Mouse (Mus musculus) ES-Bruce4 (cell line): Measurements from ENCODE around the gene Wnt7a. TPM values are rescaled to one million over a fixed set of nuclear protein-coding genes. Genes with fewer than 3 reads are reported as not detected.

Experiments
- H3K27ac ChIP-seq: 2 replicates; pipeline ENCODE4 v1.5.1; 2012; ENCODE audit warnings: low read length, inconsistent platforms; ENCODE audit not compliant: insufficient read depth
- H3K27me3 ChIP-seq: 2 replicates; pipeline ENCODE4 v1.6.1; 2012; ENCODE audit warnings: mild to moderate bottlenecking, low read length, inconsistent platforms; ENCODE audit not compliant: control insufficient read depth, poor library complexity, insufficient read depth, severe bottlenecking
- H3K36me3 ChIP-seq: 2 replicates; pipeline ENCODE4 v1.6.1; 2012; ENCODE audit warnings: inconsistent platforms, mild to moderate bottlenecking, low read length, moderate library complexity; ENCODE audit not compliant: control insufficient read depth, poor library complexity, insufficient read depth, severe bottlenecking
- H3K4me1 ChIP-seq: one replicate; pipeline ENCODE4 v1.8.1; 2011; ENCODE audit warnings: low read length; ENCODE audit not compliant: control insufficient read depth, insufficient read depth
- H3K4me3 ChIP-seq: 2 replicates; pipeline ENCODE4 v1.5.1; 2011; ENCODE audit warnings: low read depth, mild to moderate bottlenecking, low read length
- H3K9ac ChIP-seq: 2 replicates; pipeline ENCODE4 v1.6.1; 2012; ENCODE audit warnings: low read depth, mild to moderate bottlenecking, inconsistent platforms; ENCODE audit not compliant: poor library complexity, severe bottlenecking
- H3K9me3 ChIP-seq: replicated peaks from 2 replicates; pipeline ENCODE4 v1.6.1; 2012; ENCODE audit warnings: mild to moderate bottlenecking, low read length, inconsistent platforms; ENCODE audit not compliant: control insufficient read depth, poor library complexity, insufficient read depth, severe bottlenecking
- CTCF ChIP-seq: IDR thresholded peaks from one replicate; pipeline ENCODE4 v1.8.1; 2011; ENCODE audit warnings: low read depth, low read length
- EP300 ChIP-seq: IDR thresholded peaks from 2 replicates; pipeline ENCODE4 v1.6.1; 2011; ENCODE audit warnings: low read depth, low read length; ENCODE audit not compliant: insufficient read depth
- POLR2A ChIP-seq: IDR thresholded peaks from one replicate; pipeline ENCODE4 v1.8.1; 2011; ENCODE audit warnings: low read length; ENCODE audit not compliant: insufficient read depth
- polyA plus RNA-seq: library from polyadenylated mRNA; stranded (reverse); fragments of >200 nt; gene quantifications from 2 replicates; pipeline ENCODE4 v1.2.4, GENCODE M21; 2011; ENCODE audit warnings: low read depth; ENCODE audit not compliant: missing spikeins, insufficient read depth, insufficient read length

Gene Wnt7a
- polyA plus RNA-seq, 1 experiment, result 5.3 TPM

DNA sequence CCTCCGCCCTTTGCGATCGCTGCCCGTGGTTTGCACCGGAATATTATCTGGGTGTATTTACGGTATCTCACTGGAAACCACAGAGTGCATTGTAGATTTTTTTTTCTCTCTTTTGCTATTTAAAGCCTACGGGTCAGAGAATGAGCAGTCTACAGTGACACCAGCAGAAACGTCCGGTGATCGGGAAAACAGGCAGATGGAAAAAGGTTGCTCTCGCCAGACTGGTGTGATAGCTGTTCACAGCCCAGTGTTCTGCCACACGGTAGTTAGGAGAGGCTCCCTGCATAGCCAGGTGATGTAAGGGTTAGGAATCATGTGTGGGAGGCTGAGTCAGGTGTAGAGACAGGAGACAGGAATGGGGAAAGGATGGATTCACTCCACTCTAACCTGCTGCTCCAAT is 10.6 kb downstream of the Wnt7a start:
- no peaks in the 10 kb centered on the region for H3K9me3 ChIP-seq
- H3K9ac ChIP-seq, result no peak overlapping the region
- no peaks in the 10 kb centered on the region for H3K36me3 ChIP-seq
- no peak overlapping the region for H3K27ac ChIP-seq
- H3K27me3 ChIP-seq, result no peaks in the 10 kb centered on the region
- no peaks in the 10 kb centered on the region for H3K4me1 ChIP-seq
- TF ChIP-seq POLR2A, result no peak
- TF ChIP-seq CTCF, result no peak
- no peak for TF ChIP-seq EP300
- H3K4me3 ChIP-seq, result no peak overlapping the region

DNA sequence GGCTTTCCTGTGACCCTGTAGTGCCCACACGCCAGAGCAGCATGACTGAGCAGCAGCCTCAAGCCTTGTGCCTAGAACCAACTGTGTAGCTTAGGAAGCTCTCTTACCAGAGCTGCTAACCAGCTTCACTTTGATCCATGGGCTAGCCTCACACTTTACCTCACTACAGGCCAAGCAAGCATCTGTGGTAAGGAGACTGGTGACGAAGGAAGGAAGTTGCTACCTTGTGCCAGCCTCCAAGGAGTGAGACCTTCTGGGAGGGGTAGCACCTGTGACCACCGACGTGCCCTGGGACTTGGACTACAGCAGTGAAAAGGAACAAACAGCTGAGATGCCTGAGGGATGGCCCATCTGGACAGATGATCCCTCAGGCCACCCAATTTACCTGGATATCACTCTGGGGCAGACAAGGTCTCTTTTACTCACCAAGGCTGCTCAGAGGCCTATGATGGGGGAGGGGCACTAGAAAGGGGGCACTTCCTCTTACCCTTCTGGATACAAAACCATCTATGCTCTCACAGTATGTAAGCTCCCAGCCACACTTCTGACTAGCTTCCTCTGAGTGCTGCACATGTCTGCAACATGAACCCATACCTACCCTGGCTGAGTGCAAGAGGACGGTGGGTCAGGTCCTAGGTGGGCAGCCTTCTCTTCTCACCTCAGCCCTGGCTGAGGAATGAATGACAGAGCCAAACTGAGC is 18.5 kb downstream of the Wnt7a start:
- H3K9ac ChIP-seq, result no peak overlapping the region
- no peak overlapping the region for H3K27ac ChIP-seq
- TF ChIP-seq POLR2A (no peak), EP300 (no peak), CTCF (no peak)
- no peaks in the 10 kb centered on the region for H3K9me3 ChIP-seq
- no peaks in the 10 kb centered on the region for H3K27me3 ChIP-seq
- no peaks in the 10 kb centered on the region for H3K4me1 ChIP-seq
- no peaks in the 10 kb centered on the region for H3K36me3 ChIP-seq
- H3K4me3 ChIP-seq, result no peak overlapping the region

DNA sequence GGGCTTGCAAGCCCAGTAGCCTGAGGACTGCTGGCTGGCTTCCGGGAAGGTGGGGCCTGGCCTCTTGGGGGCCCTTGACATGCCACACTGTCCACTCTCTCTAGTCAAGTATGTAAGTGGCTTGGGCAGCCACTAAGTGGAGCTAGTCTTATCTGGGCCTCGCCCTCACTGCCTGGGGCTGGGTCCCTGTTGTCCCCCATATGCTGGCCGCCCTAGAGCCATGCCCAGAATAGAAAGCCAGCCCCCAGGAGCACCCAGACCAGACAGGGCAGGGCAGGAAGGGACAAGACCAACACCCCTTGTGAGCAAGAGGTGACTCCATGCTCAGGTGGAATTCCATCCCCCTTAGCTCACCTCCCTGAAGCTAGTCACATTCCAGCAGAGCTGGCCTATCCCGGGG is 22.0 kb downstream of the Wnt7a start:
- H3K4me3 ChIP-seq, result no peak overlapping the region
- H3K27ac ChIP-seq, result no peak overlapping the region
- no peaks in the 10 kb centered on the region for H3K4me1 ChIP-seq
- H3K27me3 ChIP-seq, result no peaks in the 10 kb centered on the region
- TF ChIP-seq EP300 (no peak), POLR2A (no peak), CTCF (no peak)
- no peak overlapping the region for H3K9ac ChIP-seq
- no peaks in the 10 kb centered on the region for H3K9me3 ChIP-seq
- H3K36me3 ChIP-seq, result no peaks in the 10 kb centered on the region

DNA sequence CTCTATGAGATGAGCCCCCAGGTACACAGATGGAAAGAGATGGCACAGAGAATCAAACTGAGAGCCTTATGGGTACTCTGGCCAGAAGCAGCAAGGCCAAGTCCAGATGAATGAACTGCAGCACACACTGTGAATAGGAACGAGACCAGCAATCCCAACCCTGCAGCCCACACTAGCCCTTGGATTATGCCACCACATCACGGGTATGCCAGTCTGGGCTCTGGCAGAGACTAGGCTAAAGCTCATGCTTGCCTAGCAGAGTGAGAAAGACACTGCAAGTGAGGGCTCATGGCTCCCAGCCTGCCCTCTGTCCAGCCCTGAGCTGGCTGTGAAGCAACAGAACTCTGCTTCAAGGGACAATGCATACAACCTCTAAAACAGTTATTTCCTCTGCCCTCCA is 26.7 kb downstream of the Wnt7a start:
- Histone ChIP-seq H3K27ac (no peak overlapping the region), H3K36me3 (no peaks in the 10 kb centered on the region), H3K9me3 (no peaks in the 10 kb centered on the region), H3K27me3 (no peaks in the 10 kb centered on the region), H3K4me3 (no peak overlapping the region), H3K4me1 (no peaks in the 10 kb centered on the region), H3K9ac (no peak overlapping the region)
- TF ChIP-seq EP300 (no peak), POLR2A (no peak), CTCF (no peak)

DNA sequence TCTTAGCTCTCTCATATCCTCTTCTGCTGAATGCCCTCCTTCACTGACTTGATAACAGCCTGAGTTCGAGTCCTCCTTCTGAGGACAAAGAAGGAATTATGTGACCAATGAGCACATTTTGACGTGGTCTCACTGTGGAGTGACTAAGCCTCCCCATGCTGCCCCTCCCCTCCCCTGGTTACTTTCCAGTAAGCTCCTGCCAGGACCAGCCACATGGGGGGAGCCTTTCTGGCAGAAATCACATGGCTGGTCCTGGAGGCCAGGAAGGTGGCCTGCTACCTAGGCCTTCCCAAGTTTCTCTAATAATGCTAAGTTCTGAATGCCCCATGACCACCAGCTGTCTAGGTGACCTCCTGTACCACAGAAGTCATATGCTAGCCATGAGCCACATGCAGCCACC is 27.3 kb downstream of the Wnt7a start:
- no peaks in the 10 kb centered on the region for H3K4me1 ChIP-seq
- H3K27me3 ChIP-seq, result no peaks in the 10 kb centered on the region
- H3K9ac ChIP-seq, result no peak overlapping the region
- H3K4me3 ChIP-seq, result no peak overlapping the region
- no peaks in the 10 kb centered on the region for H3K36me3 ChIP-seq
- TF ChIP-seq CTCF, result no peak
- no peak for TF ChIP-seq EP300
- no peak for TF ChIP-seq POLR2A
- no peaks in the 10 kb centered on the region for H3K9me3 ChIP-seq
- H3K27ac ChIP-seq, result no peak overlapping the region

DNA sequence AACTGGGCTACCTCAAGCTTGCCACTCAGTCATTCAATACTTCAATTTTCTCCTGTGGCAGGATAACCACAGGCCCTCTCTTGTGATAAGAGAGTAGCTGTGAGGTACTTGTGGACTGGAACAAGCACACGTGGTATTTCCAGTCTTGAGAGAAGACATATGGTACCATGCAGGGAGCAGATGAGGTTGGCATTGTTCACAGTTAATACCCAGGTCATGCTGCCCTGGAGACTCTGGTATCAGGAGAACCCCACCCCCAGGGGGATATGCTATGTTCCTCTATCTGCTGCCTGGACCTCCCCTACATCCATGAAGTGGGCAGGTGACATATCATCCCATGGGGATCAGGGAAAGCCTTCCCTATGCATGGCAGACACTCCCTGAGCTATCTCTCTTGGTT is 27.9 kb downstream of the Wnt7a start:
- Histone ChIP-seq H3K9ac (no peak overlapping the region), H3K9me3 (no peaks in the 10 kb centered on the region), H3K27me3 (no peaks in the 10 kb centered on the region), H3K4me1 (no peaks in the 10 kb centered on the region), H3K4me3 (no peak overlapping the region), H3K36me3 (no peaks in the 10 kb centered on the region), H3K27ac (no peak overlapping the region)
- no peak for TF ChIP-seq POLR2A
- TF ChIP-seq CTCF, result no peak
- no peak for TF ChIP-seq EP300

DNA sequence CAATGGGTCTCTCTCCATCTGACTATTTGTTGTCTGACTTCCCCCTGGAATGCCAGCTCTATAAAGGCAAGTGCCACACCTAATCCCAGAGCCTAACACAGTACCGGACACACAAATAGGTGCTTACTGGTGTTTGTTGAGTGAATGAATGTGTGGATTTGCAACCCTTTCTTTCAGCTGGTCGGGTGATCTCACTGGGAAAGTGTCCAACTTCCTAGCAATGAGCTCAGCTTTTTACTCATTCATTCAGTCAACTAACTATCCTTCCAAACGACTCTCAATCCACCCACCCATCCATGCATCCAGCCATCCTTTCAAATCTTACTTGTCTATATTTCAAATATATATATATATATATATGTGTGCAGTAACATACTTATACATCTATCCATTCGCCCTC is 31.3 kb downstream of the Wnt7a start:
- H3K36me3 ChIP-seq, result no peaks in the 10 kb centered on the region
- H3K4me3 ChIP-seq, result no peak overlapping the region
- no peak for TF ChIP-seq POLR2A
- no peak for TF ChIP-seq EP300
- TF ChIP-seq CTCF, result no peak

More for the DNA sequence above, 31.3 kb downstream of the Wnt7a start:
- Histone ChIP-seq H3K9me3 (no peaks in the 10 kb centered on the region), H3K9ac (no peak overlapping the region), H3K27me3 (no peaks in the 10 kb centered on the region), H3K27ac (no peak overlapping the region), H3K4me1 (no peaks in the 10 kb centered on the region)
